Mouse (Mus musculus): ENCODE data around the gene Rhbdd2.

GRCm38 (mm10) chr5:135695277-135695721 lies 62.9 kb downstream of the Rhbdd2 start:
- TF ChIP-seq CTCF (IDR thresholded peaks at IDR 0.05; ENCODE audit: low read depth, low read length) (no peak), POLR2A (IDR thresholded peaks at IDR 0.05; ENCODE audit: borderline replicate concordance, low read depth, low read length) (no peak)
